Mouse (Mus musculus): ENCODE results near the gene Arap1.

DNA sequence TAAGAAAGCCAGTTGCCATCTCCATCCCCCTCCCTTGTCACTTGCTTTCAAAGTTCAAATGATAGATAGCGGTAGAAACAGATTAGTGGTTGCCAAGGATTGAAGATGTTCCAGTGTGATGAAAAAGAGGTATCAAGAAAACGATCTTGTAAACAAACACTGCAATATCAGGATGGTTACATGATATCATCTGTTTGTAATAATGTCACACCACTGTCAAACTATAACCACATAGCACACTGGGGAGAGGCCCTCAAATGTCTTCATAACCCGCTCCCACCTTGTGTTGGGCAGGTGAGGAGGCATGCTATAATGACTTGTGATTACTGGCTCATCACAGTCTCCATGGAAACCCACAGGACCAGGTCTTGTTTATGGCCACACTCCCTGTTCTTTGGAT lies 49.5 kb upstream of the Arap1 start:
- TF ChIP-seq CTCF (IDR thresholded peaks at IDR 0.05; ENCODE audit: low read depth, low read length) (no peak), POLR2A (IDR thresholded peaks at IDR 0.05; ENCODE audit: insufficient read depth, low read length) (no peak)
